Mouse (Mus musculus) heart, postnatal 14 days (tissue): ENCODE measurements around the gene Gm525. TPM values are rescaled to one million over a fixed set of nuclear protein-coding genes. Genes with fewer than 3 reads are reported as not detected.

Source experiments
- total RNA-seq, 2 experiments: library from RNA; stranded (reverse); gene quantifications; 2 replicates each; pipeline ENCODE4 v1.2.3; 2021

Gene Gm525
- total RNA-seq, 2 experiments from 2014 or later = not detected

Other genes with a start within 250 kb of the Gm525 start
- 100 to 1,000 TPM; 114 TPM for gene Akap1, start 209.3 kb upstream of the Gm525 start, total RNA-seq
- gene Scpep1, start 118.4 kb upstream of the Gm525 start, total RNA-seq = 10 to 100 TPM; 22.1 to 25.2 TPM
- gene Elobl, start 106.9 kb upstream of the Gm525 start, total RNA-seq = not detected
- gene Coil, start 103.6 kb upstream of the Gm525 start, total RNA-seq = 1 to 10 TPM; 4.1 to 5.6 TPM
- gene Trim25, start 74.5 kb upstream of the Gm525 start, total RNA-seq = 10 to 100 TPM; 28.3 to 28.5 TPM
- 10 to 100 TPM; 11.8 to 12.3 TPM for gene Dgke, start 7.0 kb upstream of the Gm525 start, total RNA-seq
- gene Nog, start 228.5 kb downstream of the Gm525 start, total RNA-seq = under 1 TPM; 0.24 to 0.31 TPM